Mouse (Mus musculus) CH12.LX (cell line): ENCODE measurements around the gene Entpd5. TPM values are rescaled to one million over a fixed set of nuclear protein-coding genes. Genes with fewer than 3 reads are reported as not detected.

Experiments
- DNase-seq: peaks from one replicate; pipeline ENCODE4 v3.0.0-alpha.2; 2013; ENCODE audit errors: extremely low read depth
- H3K27ac ChIP-seq: 2 replicates; pipeline ENCODE4 v1.5.1; 2012; ENCODE audit warnings: low read depth, mild to moderate bottlenecking, control low read depth, moderate library complexity; ENCODE audit not compliant: insufficient read depth
- H3K27me3 ChIP-seq: replicated peaks from 2 replicates; pipeline ENCODE3; 2012; ENCODE audit warnings: inconsistent platforms
- H3K36me3 ChIP-seq, 2 experiments: replicated peaks in 1 of 2; 2 replicates each; pipeline versions ENCODE3 to v1.6.1; 2012; ENCODE audit warnings: inconsistent platforms in 1 of 2, low read length in 1 of 2, mild to moderate bottlenecking in 1 of 2, mixed read lengths in 1 of 2, moderate library complexity in 1 of 2; ENCODE audit not compliant: control insufficient read depth in 1 of 2, insufficient read depth in 1 of 2
- H3K4me1 ChIP-seq, 2 experiments: 2 replicates each; pipeline ENCODE4 v1.6.1; 2012; ENCODE audit warnings: inconsistent platforms in 1 of 2, moderate library complexity in 1 of 2; ENCODE audit not compliant: insufficient read depth in 2 of 2, control insufficient read depth in 1 of 2
- H3K4me2 ChIP-seq: 2 replicates; pipeline ENCODE4 v1.6.1; 2012; ENCODE audit warnings: low read depth, mild to moderate bottlenecking, control low read depth; ENCODE audit not compliant: poor library complexity, insufficient read depth, severe bottlenecking
- H3K4me3 ChIP-seq, 3 experiments: fragments of 150-350 bp in 1 of 3; sonication (generic) in 1 of 3; replicated peaks in 1 of 3; 2 replicates each; pipeline versions ENCODE3 to v1.5.1; 2011 to 2012; ENCODE audit warnings: low read depth in 2 of 3, low read length in 2 of 3, mild to moderate bottlenecking in 2 of 3, moderate library complexity in 2 of 3, control low read depth in 1 of 3, improper control_type of control experiment in 1 of 3, inconsistent platforms in 1 of 3, mixed read lengths in 1 of 3; ENCODE audit not compliant: poor library complexity in 1 of 3
- H3K79me2 ChIP-seq: replicated peaks from 2 replicates; pipeline ENCODE4 v1.6.1; 2012; ENCODE audit warnings: mild to moderate bottlenecking, moderate library complexity; ENCODE audit not compliant: control insufficient read depth, poor library complexity, insufficient read depth, severe bottlenecking; ENCODE audit errors: extremely low read depth
- H3K9ac ChIP-seq: 2 replicates; pipeline ENCODE4 v1.6.1; 2012; ENCODE audit warnings: low read depth, mild to moderate bottlenecking, control low read depth, moderate library complexity; ENCODE audit not compliant: insufficient read depth
- H3K9me3 ChIP-seq: replicated peaks from 2 replicates; pipeline ENCODE3; 2012; ENCODE audit warnings: low read length, inconsistent platforms, mixed read lengths
- BHLHE40 ChIP-seq: IDR thresholded peaks from 2 replicates; pipeline ENCODE4 v1.6.1; 2011; ENCODE audit warnings: mild to moderate bottlenecking, low read depth, low read length, improper control_type of control experiment
- CHD2 ChIP-seq: IDR thresholded peaks from 2 replicates; pipeline ENCODE4 v1.6.1; 2011; ENCODE audit warnings: low read length, improper control_type of control experiment
- CTCF ChIP-seq, 2 experiments: IDR thresholded peaks in 1 of 2; conservative IDR thresholded peaks in 1 of 2; 2 replicates each; pipeline ENCODE4 v1.5.1; 2011 to 2012; ENCODE audit warnings: low read depth in 2 of 2, low read length in 2 of 2, improper control_type of control experiment in 1 of 2, inconsistent platforms in 1 of 2, mild to moderate bottlenecking in 1 of 2, moderate library complexity in 1 of 2
- E2F4 ChIP-seq: IDR thresholded peaks from 2 replicates; pipeline ENCODE4 v1.6.1; 2011; ENCODE audit warnings: low read depth, low read length, improper control_type of control experiment; ENCODE audit not compliant: insufficient replicate concordance
- EP300 ChIP-seq: IDR thresholded peaks from 2 replicates; pipeline ENCODE4 v1.6.1; 2011; ENCODE audit warnings: low read length, improper control_type of control experiment
- HCFC1 ChIP-seq: IDR thresholded peaks from 2 replicates; pipeline ENCODE4 v1.6.1; 2012; ENCODE audit warnings: low read depth, mild to moderate bottlenecking, inconsistent platforms, low read length, improper control_type of control experiment
- JUN ChIP-seq: IDR thresholded peaks from 2 replicates; pipeline ENCODE4 v1.6.1; 2011; ENCODE audit warnings: low read depth, mild to moderate bottlenecking, low read length, improper control_type of control experiment, moderate library complexity; ENCODE audit not compliant: insufficient read depth
- JUND ChIP-seq: conservative IDR thresholded peaks from 2 replicates; pipeline ENCODE4 v1.6.1; 2011; ENCODE audit warnings: low read depth, low read length, improper control_type of control experiment
- KAT2A ChIP-seq: IDR thresholded peaks from 2 replicates; pipeline ENCODE4 v1.6.1; 2012; ENCODE audit warnings: low read length, improper control_type of control experiment, inconsistent platforms; ENCODE audit not compliant: insufficient replicate concordance
- MAFK ChIP-seq: IDR thresholded peaks from 2 replicates; pipeline ENCODE4 v1.6.1; 2011; ENCODE audit warnings: low read length, improper control_type of control experiment; ENCODE audit not compliant: insufficient replicate concordance
- MAX ChIP-seq: IDR thresholded peaks from 2 replicates; pipeline ENCODE4 v1.6.1; 2011; ENCODE audit warnings: low read length, improper control_type of control experiment
- MAZ ChIP-seq: IDR thresholded peaks from 2 replicates; pipeline ENCODE4 v1.6.1; 2012; ENCODE audit warnings: low read depth, mild to moderate bottlenecking, inconsistent platforms, low read length, improper control_type of control experiment, moderate library complexity
- MXI1 ChIP-seq: IDR thresholded peaks from 2 replicates; pipeline ENCODE4 v1.6.1; 2011; ENCODE audit warnings: mild to moderate bottlenecking, low read depth, low read length, improper control_type of control experiment
- MYC ChIP-seq: IDR thresholded peaks from 2 replicates; pipeline ENCODE4 v1.6.1; 2011; ENCODE audit warnings: low read depth, mild to moderate bottlenecking, improper control_type of control experiment, low read length
- NELFE ChIP-seq: IDR thresholded peaks from 2 replicates; pipeline ENCODE4 v1.6.1; 2011; ENCODE audit warnings: low read depth, low read length, improper control_type of control experiment
- NRF1 ChIP-seq: IDR thresholded peaks from 2 replicates; pipeline ENCODE4 v1.6.1; 2014; ENCODE audit warnings: low read depth, mild to moderate bottlenecking, inconsistent platforms, low read length, improper control_type of control experiment, moderate library complexity
- PAX5 ChIP-seq: IDR thresholded peaks from 2 replicates; pipeline ENCODE4 v1.6.1; 2012; ENCODE audit warnings: low read length, inconsistent platforms, mixed read lengths
- POLR2A ChIP-seq: IDR thresholded peaks from 2 replicates; pipeline ENCODE4 v1.6.1; 2011; ENCODE audit warnings: low read depth, mild to moderate bottlenecking, improper control_type of control experiment, low read length
- SIN3A ChIP-seq: IDR thresholded peaks from 2 replicates; pipeline ENCODE4 v1.6.1; 2012; ENCODE audit warnings: low read length, improper control_type of control experiment, inconsistent platforms
- TBP ChIP-seq: conservative IDR thresholded peaks from 2 replicates; pipeline ENCODE4 v1.6.1; 2011; ENCODE audit warnings: low read depth, low read length, improper control_type of control experiment
- TCF12 ChIP-seq: IDR thresholded peaks from 2 replicates; pipeline ENCODE4 v1.6.1; 2014; ENCODE audit warnings: low read depth, mild to moderate bottlenecking, inconsistent platforms, low read length, improper control_type of control experiment
- UBTF ChIP-seq: IDR thresholded peaks from 2 replicates; pipeline ENCODE4 v1.6.1; 2012; ENCODE audit warnings: low read depth, mild to moderate bottlenecking, inconsistent platforms, low read length, improper control_type of control experiment, moderate library complexity
- USF1 ChIP-seq: IDR thresholded peaks from 2 replicates; pipeline ENCODE4 v1.6.1; 2014; ENCODE audit warnings: low read depth, mild to moderate bottlenecking, inconsistent platforms, low read length, improper control_type of control experiment
- ZMIZ1 ChIP-seq: IDR thresholded peaks from 2 replicates; pipeline ENCODE4 v1.6.1; 2012; ENCODE audit warnings: low read depth, mild to moderate bottlenecking, inconsistent platforms, low read length, improper control_type of control experiment
- dilution Hi-C: fragments of 300-500 bp; cut with MboI; formaldehyde crosslinking; loops from 2 replicates; pipeline ENCODE4 v1.14.3; 2020; ENCODE audit warnings: low sequenced_read_pairs; ENCODE audit not compliant: extremely low pct_unique_long_range_greater_than_20kb, extremely low pct_ligation_motif_present
- in situ Hi-C: fragments of 300-500 bp; cut with MboI; formaldehyde crosslinking; loops from 3 replicates; pipeline ENCODE4 v1.14.3; 2019; ENCODE audit warnings: low sequenced_read_pairs, low pct_ligation_motif_present, low pct_unique_long_range_greater_than_20kb, mixed read lengths
- polyA plus RNA-seq: library from polyadenylated mRNA; unstranded; fragments of >175 nt; gene quantifications from 2 replicates; pipeline ENCODE4 v1.2.1, GENCODE M21; 2012; ENCODE audit warnings: low read depth; ENCODE audit not compliant: insufficient read length
- total RNA-seq, 2 experiments: library from RNA; depleted of rRNA; stranded (reverse); fragments of 300-350 nt in 1 of 2; fragments of >200 nt in 1 of 2; gene quantifications; 2 replicates each; pipeline ENCODE4 v1.2.3; 2012 to 2014

Entpd5 gene
- total and polyA plus RNA-seq, 3 experiments = 4.2 to 5.7 (median 5.3) TPM

GRCm38 (mm10) chr12:84396947-84397679 is 11.7 kb downstream of the Entpd5 start:
- dilution Hi-C loops (no loop called here), in situ Hi-C loops (no loop called here)
- Histone ChIP-seq H3K4me3 (no peak overlapping the region), H3K9ac (no peak overlapping the region), H3K4me2 (no peak overlapping the region), H3K27me3 (no peaks in the 10 kb centered on the region), H3K79me2 (no peaks in the 10 kb centered on the region), H3K9me3 (no peaks in the 10 kb centered on the region), H3K4me1 (peaks cover 0 to 7% of the 10 kb centered on the region in 2 experiments; a peak in 2 of 4 replicates), H3K27ac (no peak overlapping the region), H3K36me3 (no peaks in the 10 kb centered on the region)
- TF ChIP-seq PAX5 (no peak), UBTF (no peak), MAZ (no peak), CTCF (conservative IDR thresholded peaks at IDR 0.05 in 1 of 2, IDR thresholded peaks at IDR 0.05 in 1 of 2; ENCODE audit: low read depth in 2 of 2, low read length in 2 of 2) (no peak), HCFC1 (no peak), USF1 (no peak)
- peak; percentile 12 for DNase-seq

GRCm38 (mm10) chr12:84393847-84394246 is 15.0 kb downstream of the Entpd5 start:
- no peak for DNase-seq
- in situ Hi-C loops = no loop called here
- H3K9me3 ChIP-seq = no peaks in the 10 kb centered on the region
- H3K27me3 ChIP-seq = no peaks in the 10 kb centered on the region
- H3K9ac ChIP-seq = no peak overlapping the region
- H3K4me3 ChIP-seq = no peak overlapping the region
- no peaks in the 10 kb centered on the region for H3K79me2 ChIP-seq
- H3K4me2 ChIP-seq = no peak overlapping the region
- H3K36me3 ChIP-seq = no peaks in the 10 kb centered on the region
- no peak overlapping the region for H3K27ac ChIP-seq
- H3K4me1 ChIP-seq = peaks cover 4 to 14% of the 10 kb centered on the region in 2 experiments
- dilution Hi-C loops = no loop called here
- TF ChIP-seq HCFC1 = no peak
- no peak for TF ChIP-seq JUN
- TF ChIP-seq ZMIZ1 = no peak
- no peak for TF ChIP-seq NELFE
- no peak for TF ChIP-seq KAT2A
- TF ChIP-seq POLR2A = no peak
- TF ChIP-seq TCF12 = no peak
- no peak for TF ChIP-seq MXI1
- TF ChIP-seq CHD2 = no peak
- no peak for TF ChIP-seq BHLHE40
- TF ChIP-seq SIN3A = no peak
- TF ChIP-seq MAFK = no peak
- no peak for TF ChIP-seq USF1
- no peak for TF ChIP-seq E2F4
- no peak for TF ChIP-seq MYC
- TF ChIP-seq TBP = no peak
- no peak for TF ChIP-seq JUND
- no peak for TF ChIP-seq NRF1
- TF ChIP-seq MAX = no peak
- TF ChIP-seq EP300 = no peak
- TF ChIP-seq, all 38 proteins: peak for 0
